Mouse (Mus musculus) liver, embryonic 11.5 days (tissue): ENCODE measurements at regions not wholly inside any gene's neighbourhood (a gene's known extent, or its start where the extent isn't known, plus 50 kb on each side); places are given as distances from the start of the nearest gene placed in this dataset.
A peak's percentile ranks its signal among the peaks of the same experiment; 100 is the strongest.

Source experiments
- ATAC-seq: fragments of 200-750 bp; cut with Nextera tagmentation; replicated peaks from 2 replicates; pipeline ENCODE4 v1.8.0; 2017; ENCODE audit warnings: moderate number of reproducible peaks, mild to moderate bottlenecking, moderate TSS enrichment, moderate library complexity; ENCODE audit not compliant: low FRiP score
- DNase-seq: peaks from one replicate; pipeline ENCODE4 v3.0.0-alpha.2; 2017; ENCODE audit warnings: low spot score
- H3K27ac ChIP-seq: fragments of 300-500 bp; sonication (generic); 2 replicates; pipeline ENCODE4 v1.5.1; 2014; ENCODE audit warnings: mild to moderate bottlenecking, low read depth, low read length, control low read depth
- H3K27me3 ChIP-seq: fragments of 300-500 bp; sonication (generic); replicated peaks from 2 replicates; pipeline ENCODE4 v1.6.1; 2014; ENCODE audit warnings: low read length, mixed read lengths; ENCODE audit not compliant: control insufficient read depth, insufficient read depth
- H3K36me3 ChIP-seq: fragments of 300-500 bp; sonication (generic); 2 replicates; pipeline ENCODE4 v1.6.1; 2014; ENCODE audit warnings: mild to moderate bottlenecking, low read length, moderate library complexity, mixed read lengths; ENCODE audit not compliant: control insufficient read depth, insufficient read depth
- H3K4me1 ChIP-seq: fragments of 300-500 bp; sonication (generic); replicated peaks from 2 replicates; pipeline ENCODE4 v1.6.1; 2014; ENCODE audit warnings: low read length, mixed read lengths; ENCODE audit not compliant: control insufficient read depth, insufficient read depth
- H3K4me2 ChIP-seq: fragments of 300-500 bp; sonication (generic); 2 replicates; pipeline ENCODE4 v1.6.1; 2014; ENCODE audit warnings: mild to moderate bottlenecking, control low read depth, moderate library complexity
- H3K4me3 ChIP-seq: fragments of 300-500 bp; sonication (generic); 2 replicates; pipeline ENCODE4 v1.5.1; 2014; ENCODE audit warnings: low read depth, low read length, control low read depth
- H3K9ac ChIP-seq: fragments of 300-500 bp; sonication (generic); 2 replicates; pipeline ENCODE4 v1.6.1; 2014; ENCODE audit warnings: low read depth, low read length, control low read depth
- H3K9me3 ChIP-seq: fragments of 300-500 bp; sonication (generic); 2 replicates; pipeline ENCODE4 v1.6.1; 2016; ENCODE audit warnings: low read length, inconsistent platforms, mixed read lengths; ENCODE audit not compliant: control insufficient read depth
- WGBS: fragments of 180-500 bp; shearing (Covaris S2); extraction: QIAGEN DNeasy Blood & Tissue Kit; methylation state at CpG from one replicate; pipeline ENCODE4 v1.1.7; 2014; 5-methylcytosine and 5-hydroxymethylcytosine counted together

- no peak overlapping the region for H3K4me3 ChIP-seq
- no peak overlapping the region for H3K9ac ChIP-seq
- DNase-seq (no peak), ATAC-seq (no peak)
- 76% methylated on average over 10 of the region's 10 CpGs for WGBS
- no peaks in the 10 kb centered on the region for H3K27me3 ChIP-seq
- no peaks in the 10 kb centered on the region for H3K4me1 ChIP-seq
- no peaks in the 10 kb centered on the region for H3K9me3 ChIP-seq
- no peak overlapping the region for H3K27ac ChIP-seq
- H3K36me3 ChIP-seq, result no peaks in the 10 kb centered on the region
- no peak overlapping the region for H3K4me2 ChIP-seq
Observed at GRCm38 (mm10) chr4:153727273-153727672, 229.8 kb upstream of the A430005L14Rik start.

- no peak overlapping the region for H3K9ac ChIP-seq
- no peak overlapping the region for H3K27ac ChIP-seq
- H3K27me3 ChIP-seq, result no peaks in the 10 kb centered on the region
- no peaks in the 10 kb centered on the region for H3K4me1 ChIP-seq
- WGBS, result 31% methylated on average over 10 of the region's 10 CpGs
- no peaks in the 10 kb centered on the region for H3K9me3 ChIP-seq
- no peaks in the 10 kb centered on the region for H3K36me3 ChIP-seq
- ATAC-seq, result no peak
- no peak overlapping the region for H3K4me3 ChIP-seq
- no peak for DNase-seq
- no peak overlapping the region for H3K4me2 ChIP-seq
Observed at GRCm38 (mm10) chr4:153727896-153728422, 229.1 kb upstream of the A430005L14Rik start.

GRCm38 (mm10) chr4:153738088-153738487 is 218.9 kb upstream of the A430005L14Rik start:
- ATAC-seq, result peak; percentile 57
- Histone ChIP-seq H3K4me1 (no peaks in the 10 kb centered on the region), H3K9ac (no peak overlapping the region), H3K27me3 (no peaks in the 10 kb centered on the region), H3K27ac (no peak overlapping the region), H3K36me3 (no peaks in the 10 kb centered on the region), H3K4me3 (no peak overlapping the region), H3K9me3 (no peaks in the 10 kb centered on the region), H3K4me2 (no peak overlapping the region)
- DNase-seq, result no peak
- WGBS, result 68% methylated on average over 11 of the region's 11 CpGs

- no peaks in the 10 kb centered on the region for H3K36me3 ChIP-seq
- ATAC-seq (no peak), DNase-seq (no peak)
- no peak overlapping the region for H3K27ac ChIP-seq
- no peak overlapping the region for H3K4me2 ChIP-seq
- H3K9ac ChIP-seq, result no peak overlapping the region
- H3K27me3 ChIP-seq, result no peaks in the 10 kb centered on the region
- H3K9me3 ChIP-seq, result no peaks in the 10 kb centered on the region
- H3K4me3 ChIP-seq, result no peak overlapping the region
- 86% methylated on average over 10 of the region's 10 CpGs for WGBS
- H3K4me1 ChIP-seq, result no peaks in the 10 kb centered on the region
Observed at GRCm38 (mm10) chr4:153742241-153742640, 214.8 kb upstream of the A430005L14Rik start.

- DNase-seq (no peak), ATAC-seq (no peak)
- WGBS, result 79% methylated on average over 6 of the region's 6 CpGs
- Histone ChIP-seq H3K27ac (no peak overlapping the region), H3K4me3 (no peak overlapping the region), H3K9ac (no peak overlapping the region), H3K4me1 (no peaks in the 10 kb centered on the region), H3K4me2 (no peak overlapping the region), H3K36me3 (no peaks in the 10 kb centered on the region), H3K27me3 (no peaks in the 10 kb centered on the region), H3K9me3 (no peaks in the 10 kb centered on the region; the same call in 1 of the 2 replicates)
Observed at GRCm38 (mm10) chr4:153752791-153753190, 204.2 kb upstream of the A430005L14Rik start.

GRCm38 (mm10) chr4:153758323-153758722 is 198.7 kb upstream of the A430005L14Rik start:
- ATAC-seq, result no peak
- no peaks in the 10 kb centered on the region for H3K36me3 ChIP-seq
- no peak overlapping the region for H3K27ac ChIP-seq
- no peak overlapping the region for H3K4me2 ChIP-seq
- WGBS, result 89% methylated on average over 6 of the region's 6 CpGs
- no peak overlapping the region for H3K9ac ChIP-seq
- no peaks in the 10 kb centered on the region; the same call in 1 of the 2 replicates for H3K9me3 ChIP-seq
- H3K27me3 ChIP-seq, result no peaks in the 10 kb centered on the region
- no peaks in the 10 kb centered on the region for H3K4me1 ChIP-seq
- no peak overlapping the region for H3K4me3 ChIP-seq
- no peak for DNase-seq

- 76% methylated on average over 8 of the region's 8 CpGs for WGBS
- no peak overlapping the region for H3K27ac ChIP-seq
- H3K4me2 ChIP-seq, result no peak overlapping the region
- ATAC-seq, result no peak
- no peak for DNase-seq
- no peaks in the 10 kb centered on the region for H3K4me1 ChIP-seq
- H3K9me3 ChIP-seq, result no peaks in the 10 kb centered on the region; the same call in 1 of the 2 replicates
- no peaks in the 10 kb centered on the region for H3K27me3 ChIP-seq
- H3K9ac ChIP-seq, result no peak overlapping the region
- H3K4me3 ChIP-seq, result no peak overlapping the region
- no peaks in the 10 kb centered on the region for H3K36me3 ChIP-seq
Observed at GRCm38 (mm10) chr4:153758781-153759180, 198.3 kb upstream of the A430005L14Rik start.

- H3K9me3 ChIP-seq, result no peaks in the 10 kb centered on the region; the same call in 1 of the 2 replicates
- no peaks in the 10 kb centered on the region for H3K36me3 ChIP-seq
- H3K27me3 ChIP-seq, result no peaks in the 10 kb centered on the region
- DNase-seq (no peak), ATAC-seq (no peak)
- no peak overlapping the region for H3K4me3 ChIP-seq
- 85% methylated on average over 4 of the region's 4 CpGs for WGBS
- no peak overlapping the region for H3K27ac ChIP-seq
- no peak overlapping the region for H3K9ac ChIP-seq
- H3K4me1 ChIP-seq, result no peaks in the 10 kb centered on the region
- H3K4me2 ChIP-seq, result no peak overlapping the region
Observed at GRCm38 (mm10) chr4:153760934-153761333, 196.1 kb upstream of the A430005L14Rik start.

GRCm38 (mm10) chr4:153763413-153763812 is 193.6 kb upstream of the A430005L14Rik start:
- H3K4me2 ChIP-seq, result no peak overlapping the region
- no peak overlapping the region for H3K4me3 ChIP-seq
- ATAC-seq (no peak), DNase-seq (no peak)
- 84% methylated on average over 10 of the region's 10 CpGs for WGBS
- H3K9me3 ChIP-seq, result no peaks in the 10 kb centered on the region
- H3K9ac ChIP-seq, result no peak overlapping the region
- no peaks in the 10 kb centered on the region for H3K4me1 ChIP-seq
- H3K27ac ChIP-seq, result no peak overlapping the region
- H3K27me3 ChIP-seq, result no peaks in the 10 kb centered on the region
- no peaks in the 10 kb centered on the region for H3K36me3 ChIP-seq
